In genomic region chr2:168026467-168026866, GRCm38 (mm10) we compare ENCODE assay signal across 22 mouse cellular contexts. TPM values are rescaled to one million over a fixed set of nuclear protein-coding genes. Genes with fewer than 3 reads are reported as not detected.
A peak's percentile ranks its signal among the peaks of the same experiment; 100 is the strongest.
DNase-seq lines count a peak whose midpoint lies in the region; ATAC-seq and TF ChIP-seq lines count a peak whose summit lies in the region.
"Had no signal": no experiment of that assay in that cellular context is flagged by ENCODE, and none has a peak within 500 bp of the region (broad histone marks: within the 10 kb centered on the region; RNA-seq: fewer than 3 reads in every experiment).

No protein-coding gene starts in this region.

- 0 out of 2 replicates have a peak, but pooled peaks cover 3% of the 10 kb centered on the region for H3K36me3 ChIP-seq in kidney, postnatal 0 days (ENCODE audit: insufficient read depth, low read length)
- no peaks in the 10 kb centered on the region for H3K36me3 ChIP-seq in kidney, adult 2 months (ENCODE audit: control insufficient read depth, insufficient read depth, low read length)
- H3K36me3 ChIP-seq in intestine, embryonic 16.5 days (ENCODE audit: control insufficient read depth, insufficient read depth, low read length): no peaks in the 10 kb centered on the region
- no peaks in the 10 kb centered on the region for H3K36me3 ChIP-seq in stomach, embryonic 15.5 days
- H3K36me3 ChIP-seq in forebrain, postnatal 0 days (ENCODE audit: insufficient read depth): no peaks in the 10 kb centered on the region
- H3K36me3 ChIP-seq: hindbrain, embryonic 10.5 days; midbrain, embryonic 15.5 days; neural tube, embryonic 15.5 days had no signal

- H3K27ac ChIP-seq in kidney, postnatal 0 days: 0 out of 2 replicates have a peak overlapping the region, but pooled peaks have one; percentile 13
- H3K27ac ChIP-seq in kidney, adult 2 months (ENCODE audit: insufficient read depth, low read depth, low read length): no peak overlapping the region
- peak overlapping the region; percentile 88 for H3K27ac ChIP-seq in intestine, embryonic 16.5 days (ENCODE audit: low read length)
- peak overlapping the region; percentile 91 for H3K27ac ChIP-seq in stomach, embryonic 15.5 days
- no peak overlapping the region for H3K27ac ChIP-seq in forebrain, postnatal 0 days (ENCODE audit: low read depth, low read length)
- H3K27ac ChIP-seq: hindbrain, embryonic 10.5 days; hindbrain, postnatal 0 days; layer of hippocampus, adult 2 months; midbrain, embryonic 15.5 days; neural tube, embryonic 15.5 days had no signal

- no peak for TF ChIP-seq CTCF in kidney, postnatal 0 days (IDR thresholded peaks at IDR 0.05; ENCODE audit: low read depth)
- no peak for TF ChIP-seq CTCF in kidney, adult 2 months (conservative IDR thresholded peaks at IDR 0.05; ENCODE audit: insufficient read depth, insufficient read length, low read depth, low read length)
- TF ChIP-seq CTCF in forebrain, postnatal 0 days (IDR thresholded peaks at IDR 0.05; ENCODE audit: low read depth): no peak

- H3K9ac ChIP-seq in kidney, postnatal 0 days (ENCODE audit: low read depth, low read length): no peak overlapping the region
- H3K9ac ChIP-seq in intestine, embryonic 16.5 days (ENCODE audit: low read depth, low read length): no peak overlapping the region
- H3K9ac ChIP-seq in stomach, embryonic 15.5 days: no peak overlapping the region
- no peak overlapping the region for H3K9ac ChIP-seq in forebrain, postnatal 0 days
- H3K9ac ChIP-seq: embryonic facial prominence, embryonic 13.5 days; midbrain, embryonic 15.5 days; neural tube, embryonic 15.5 days had no signal

- ATAC-seq in kidney, postnatal 0 days (replicated peaks; ENCODE audit: low FRiP score, low read depth): no peak
- 0 out of 4 replicates have a peak, but pooled peaks have one; percentile 6 to 20 for ATAC-seq in hematopoietic stem cell, adult 5-6 weeks (replicated peaks in 1 of 2; ENCODE audit: insufficient read depth in 1 of 2, low FRiP score in 2 of 2, low TSS enrichment in 1 of 2, low read depth in 1 of 2, poor library complexity in 2 of 2, severe bottlenecking in 2 of 2)
- peak; percentile 77 for ATAC-seq in intestine, embryonic 16.5 days
- peak; percentile 50; the same call in 1 of the 2 replicates for ATAC-seq in stomach, embryonic 15.5 days (ENCODE audit: insufficient read depth, low FRiP score, low read depth)
- no peak for ATAC-seq in frontal cortex, adult (ENCODE audit: low TSS enrichment)
- no peak for ATAC-seq in forebrain, postnatal 0 days
- ATAC-seq: forebrain, embryonic 16.5 days; hindbrain, postnatal 0 days; midbrain, embryonic 15.5 days had no signal

- H3K9me3 ChIP-seq in kidney, postnatal 0 days (replicated peaks; ENCODE audit: low read length): no peaks in the 10 kb centered on the region
- H3K9me3 ChIP-seq in intestine, embryonic 16.5 days (ENCODE audit: control insufficient read depth, low read length): no peaks in the 10 kb centered on the region
- H3K9me3 ChIP-seq in stomach, embryonic 15.5 days: no peaks in the 10 kb centered on the region
- no peaks in the 10 kb centered on the region for H3K9me3 ChIP-seq in forebrain, postnatal 0 days (ENCODE audit: low read length)
- H3K9me3 ChIP-seq: embryonic facial prominence, embryonic 13.5 days; midbrain, embryonic 15.5 days; neural tube, embryonic 15.5 days had no signal

- H3K4me3 ChIP-seq in kidney, postnatal 0 days (replicated peaks; ENCODE audit: low read depth, low read length): no peak overlapping the region
- H3K4me3 ChIP-seq in kidney, adult 2 months (ENCODE audit: insufficient read depth, low read depth, low read length): no peak overlapping the region
- H3K4me3 ChIP-seq in intestine, embryonic 16.5 days (ENCODE audit: low read length): no peak overlapping the region
- no peak overlapping the region for H3K4me3 ChIP-seq in stomach, embryonic 15.5 days (replicated peaks)
- H3K4me3 ChIP-seq in forebrain, postnatal 0 days (ENCODE audit: low read depth, low read length): no peak overlapping the region
- H3K4me3 ChIP-seq: embryonic facial prominence, embryonic 13.5 days; gastrocnemius, adult 2 months; hindbrain, embryonic 10.5 days; layer of hippocampus, adult 2 months; midbrain, embryonic 15.5 days; myocyte; neural tube, embryonic 15.5 days had no signal

- no peak overlapping the region for H3K4me2 ChIP-seq in kidney, postnatal 0 days (ENCODE audit: low read length)
- H3K4me2 ChIP-seq in intestine, embryonic 16.5 days (ENCODE audit: low read depth, low read length): no peak overlapping the region
- no peak overlapping the region for H3K4me2 ChIP-seq in stomach, embryonic 15.5 days
- H3K4me2 ChIP-seq in forebrain, postnatal 0 days (ENCODE audit: low read depth): no peak overlapping the region
- H3K4me2 ChIP-seq: embryonic facial prominence, embryonic 13.5 days; heart, embryonic 11.5 days; midbrain, embryonic 15.5 days; neural tube, embryonic 15.5 days had no signal

- no peaks in the 10 kb centered on the region for H3K4me1 ChIP-seq in kidney, postnatal 0 days (replicated peaks; ENCODE audit: insufficient read depth, low read length)
- no peaks in the 10 kb centered on the region for H3K4me1 ChIP-seq in kidney, adult 2 months (ENCODE audit: control insufficient read depth, insufficient read depth, low read length)
- peaks cover 28% of the 10 kb centered on the region for H3K4me1 ChIP-seq in intestine, embryonic 16.5 days (ENCODE audit: control insufficient read depth, insufficient read depth, low read length)
- H3K4me1 ChIP-seq in stomach, embryonic 15.5 days: peaks cover 16% of the 10 kb centered on the region
- H3K4me1 ChIP-seq in forebrain, postnatal 0 days (ENCODE audit: insufficient read depth): no peaks in the 10 kb centered on the region
- H3K4me1 ChIP-seq: midbrain, embryonic 15.5 days had no signal

- H3K27me3 ChIP-seq in kidney, postnatal 0 days (ENCODE audit: insufficient read depth, low read length): no peaks in the 10 kb centered on the region
- H3K27me3 ChIP-seq in kidney, adult 2 months (replicated peaks; ENCODE audit: control insufficient read depth, insufficient read depth, low read length): no peaks in the 10 kb centered on the region
- H3K27me3 ChIP-seq in intestine, embryonic 16.5 days (replicated peaks; ENCODE audit: control insufficient read depth, insufficient read depth, low read length): no peaks in the 10 kb centered on the region
- H3K27me3 ChIP-seq in stomach, embryonic 15.5 days (replicated peaks): no peaks in the 10 kb centered on the region
- H3K27me3 ChIP-seq in forebrain, postnatal 0 days (ENCODE audit: insufficient read depth, low read length): no peaks in the 10 kb centered on the region
- H3K27me3 ChIP-seq: embryonic facial prominence, embryonic 13.5 days; megakaryocyte, embryonic 14.5 days; midbrain, embryonic 15.5 days; neural tube, embryonic 15.5 days had no signal

- 45% methylated on average over 3 of the region's 3 CpGs for WGBS in kidney, postnatal 0 days
- 41% methylated on average over 3 of the region's 3 CpGs for WGBS in kidney, adult 2 months
- 39% methylated on average over 3 of the region's 3 CpGs for WGBS in intestine, embryonic 16.5 days
- 45% methylated on average over 3 of the region's 3 CpGs for WGBS in stomach, embryonic 15.5 days
- 66% methylated on average over 3 of the region's 3 CpGs for WGBS in forebrain, postnatal 0 days

- TF ChIP-seq POLR2A in kidney, adult 2 months (IDR thresholded peaks at IDR 0.05; ENCODE audit: low read depth, low read length): no peak

- no peak for DNase-seq in kidney, postnatal 0 days (ENCODE audit: low spot score)
- no peak for DNase-seq in kidney, adult 2 months
- no peak for DNase-seq in forebrain, postnatal 0 days
- DNase-seq: adrenal gland, adult 8-10 months; cerebellum, adult 9-11 months; gastrocnemius, adult 2 months; liver; thymus, postnatal 25 days had no signal

RNA-seq across cellular contexts. Expression of gene Ripor3, which starts 16.0 kb away (rescaled TPM):
- 2.3 and 2.8 TPM in 2 replicates for polyA plus RNA-seq in kidney, postnatal 0 days (2015; fragmentation: Nextera tagmentation; extraction: Ambion mirVana)
- 12.3 and 13.0 TPM in 2 replicates for polyA plus RNA-seq in kidney, adult 2 months (2012; rRNA removed)
- total RNA-seq in hematopoietic stem cell, adult 5-6 weeks (2017): not detected in 2 replicates
- polyA plus RNA-seq in intestine, embryonic 16.5 days (2015; fragmentation: Nextera tagmentation; extraction: Ambion mirVana): 2.7 and 3.1 TPM in 2 replicates
- polyA plus RNA-seq in stomach, embryonic 15.5 days (2015; fragmentation: Nextera tagmentation; extraction: Ambion mirVana): 3.5 and 4.5 TPM in 2 replicates
- 0.29 and 0.69 TPM in 2 replicates for total RNA-seq in forebrain, postnatal 0 days (2014; rRNA removed)
- polyA plus RNA-seq in forebrain, postnatal 0 days (2015; fragmentation: Nextera tagmentation; extraction: Ambion mirVana): 0.19 and 0.39 TPM in 2 replicates

RNA-seq across cellular contexts. Expression of gene Pard6b, which starts 54.3 kb away (rescaled TPM):
- polyA plus RNA-seq in kidney, postnatal 0 days (2015; fragmentation: Nextera tagmentation; extraction: Ambion mirVana): 28.6 and 29.6 TPM in 2 replicates
- polyA plus RNA-seq in kidney, adult 2 months (2012; rRNA removed): 41.0 and 44.4 TPM in 2 replicates
- total RNA-seq in hematopoietic stem cell, adult 5-6 weeks (2017): 3.6 and 3.7 TPM in 2 replicates
- 7.8 and 13.9 TPM in 2 replicates for polyA plus RNA-seq in intestine, embryonic 16.5 days (2015; fragmentation: Nextera tagmentation; extraction: Ambion mirVana)
- 12.7 and 14.9 TPM in 2 replicates for polyA plus RNA-seq in stomach, embryonic 15.5 days (2015; fragmentation: Nextera tagmentation; extraction: Ambion mirVana)
- total RNA-seq in forebrain, postnatal 0 days (2014; rRNA removed): 4.2 and 5.3 TPM in 2 replicates
- polyA plus RNA-seq in forebrain, postnatal 0 days (2015; fragmentation: Nextera tagmentation; extraction: Ambion mirVana): 2.8 and 4.1 TPM in 2 replicates

Comparison
In these comparisons a context has a peak if more than half of its experiments do, and no peak if none do; other contexts are left out.
1. H3K27ac ChIP-seq: peak in kidney, postnatal 0 days (single experiment), intestine, embryonic 16.5 days (single experiment) and stomach, embryonic 15.5 days (single experiment); none in kidney, adult 2 months (single experiment) and forebrain, postnatal 0 days (single experiment).
2. ATAC-seq: peak in hematopoietic stem cell, adult 5-6 weeks (2 of 2), intestine, embryonic 16.5 days (single experiment) and stomach, embryonic 15.5 days (single experiment); none in kidney, postnatal 0 days (single experiment), frontal cortex, adult (single experiment) and forebrain, postnatal 0 days (single experiment).